ENCODE assay signal across 20 mouse cellular contexts in genomic region chr5:66599888-66600287, GRCm38 (mm10). TPM values are rescaled to one million over a fixed set of nuclear protein-coding genes. Genes with fewer than 3 reads are reported as not detected.
DNase-seq lines count a peak whose midpoint lies in the region; ATAC-seq lines count a peak whose summit lies in the region.
"Had no signal": no experiment of that assay in that cellular context is flagged by ENCODE, and none has a peak within 500 bp of the region (broad histone marks: within the 10 kb centered on the region; RNA-seq: fewer than 3 reads in every experiment).

No protein-coding gene starts in this region.

- H3K9me3 ChIP-seq in heart, embryonic 13.5 days: peaks cover 5% of the 10 kb centered on the region; the same call in 1 of the 2 replicates
- H3K9me3 ChIP-seq in forebrain, embryonic 16.5 days (ENCODE audit: control insufficient read depth, low read length): no peaks in the 10 kb centered on the region
- H3K9me3 ChIP-seq: forebrain, embryonic 10.5 days; heart, embryonic 15.5 days; hindbrain, embryonic 15.5 days; limb, embryonic 12.5 days; liver, embryonic 12.5 days had no signal

- no peak overlapping the region for H3K4me3 ChIP-seq in heart, embryonic 13.5 days
- no peak overlapping the region for H3K4me3 ChIP-seq in forebrain, embryonic 16.5 days (replicated peaks; ENCODE audit: low read length)
- H3K4me3 ChIP-seq: forebrain, embryonic 10.5 days; gastrocnemius, adult 2 months; heart, embryonic 15.5 days; hindbrain, embryonic 15.5 days; limb, embryonic 12.5 days; liver, embryonic 12.5 days had no signal

- DNase-seq in heart, adult 8-10 months (ENCODE audit: low spot score): no peak
- peak; percentile 91 for DNase-seq in R1 (ENCODE audit: low read depth, low spot score)
- DNase-seq in lung, adult 18-20 months: peak; percentile 44 to 71
- DNase-seq in lung, postnatal 14 days: peak; percentile 47
- no peak for DNase-seq in adrenal gland, adult 18-20 months (ENCODE audit: low spot score in 2 of 2)
- no peak for DNase-seq in layer of hippocampus, adult 11-12 months (ENCODE audit: low spot score)
- DNase-seq: adrenal gland, postnatal 10 days; cerebellum, adult 11 months; gastrocnemius, adult 2 months; heart, postnatal 4 days; thymus, adult 18-20 months had no signal

- no peak overlapping the region for H3K27ac ChIP-seq in heart, embryonic 13.5 days (replicated peaks)
- no peak overlapping the region for H3K27ac ChIP-seq in forebrain, embryonic 16.5 days (ENCODE audit: low read length)
- H3K27ac ChIP-seq: forebrain, embryonic 10.5 days; heart, embryonic 15.5 days; hindbrain, embryonic 15.5 days; limb, embryonic 12.5 days; liver, embryonic 12.5 days had no signal

- no peak for ATAC-seq in heart, embryonic 13.5 days (ENCODE audit: extremely low read depth, insufficient number of reproducible peaks, low FRiP score, low TSS enrichment)
- no peak for ATAC-seq in forebrain, embryonic 16.5 days
- ATAC-seq: CD4-positive, CD25-positive, alpha-beta regulatory T cell, adult 4 months; liver, embryonic 12.5 days had no signal

- H3K9ac ChIP-seq in heart, embryonic 13.5 days: no peak overlapping the region
- no peak overlapping the region for H3K9ac ChIP-seq in forebrain, embryonic 16.5 days (replicated peaks; ENCODE audit: low read depth, low read length)
- H3K9ac ChIP-seq: heart, embryonic 15.5 days; hindbrain, embryonic 15.5 days; limb, embryonic 12.5 days; liver, embryonic 12.5 days had no signal

- H3K4me1 ChIP-seq in heart, embryonic 13.5 days: peaks cover 31% of the 10 kb centered on the region
- H3K4me1 ChIP-seq in forebrain, embryonic 16.5 days (replicated peaks; ENCODE audit: control insufficient read depth, insufficient read depth, low read length): no peaks in the 10 kb centered on the region

- 55% methylated on average over 9 of the region's 9 CpGs for WGBS in heart, embryonic 13.5 days
- 89% methylated on average over 9 of the region's 9 CpGs for WGBS in forebrain, embryonic 16.5 days

- no peaks in the 10 kb centered on the region for H3K36me3 ChIP-seq in heart, embryonic 13.5 days
- H3K36me3 ChIP-seq in forebrain, embryonic 16.5 days (ENCODE audit: control insufficient read depth, insufficient read depth): no peaks in the 10 kb centered on the region
- H3K36me3 ChIP-seq: forebrain, embryonic 10.5 days; heart, embryonic 15.5 days; hindbrain, embryonic 15.5 days; limb, embryonic 12.5 days; liver, embryonic 12.5 days had no signal

- H3K27me3 ChIP-seq in heart, embryonic 13.5 days (replicated peaks): no peaks in the 10 kb centered on the region
- H3K27me3 ChIP-seq in forebrain, embryonic 16.5 days (replicated peaks; ENCODE audit: control insufficient read depth, insufficient read depth, low read length): no peaks in the 10 kb centered on the region
- H3K27me3 ChIP-seq: heart, embryonic 15.5 days; hindbrain, embryonic 15.5 days; limb, embryonic 12.5 days; liver, embryonic 12.5 days had no signal

- H3K4me2 ChIP-seq in heart, embryonic 13.5 days: 0 out of 2 replicates have a peak overlapping the region, but pooled peaks have one; percentile 9
- H3K4me2 ChIP-seq in forebrain, embryonic 16.5 days (ENCODE audit: low read length): no peak overlapping the region
- H3K4me2 ChIP-seq: heart, embryonic 15.5 days; hindbrain, embryonic 15.5 days; limb, embryonic 12.5 days; liver, embryonic 12.5 days; midbrain, embryonic 11.5 days had no signal

RNA-seq across cellular contexts. Expression of gene Apbb2, which starts 18.7 kb away (rescaled TPM):
- polyA plus RNA-seq in heart, embryonic 13.5 days (2015; fragmentation: Nextera tagmentation; extraction: Ambion mirVana): 26.1 and 29.3 TPM in 2 replicates
- total RNA-seq in heart, adult 8-10 months (2022): 10 to 100 TPM; 36.6 to 56.3 (median 46.4) TPM
- polyA plus RNA-seq in forebrain, embryonic 16.5 days (2015; fragmentation: Nextera tagmentation; extraction: Ambion mirVana): 92.2 and 99.1 TPM in 2 replicates
- total RNA-seq in adrenal gland, adult 18-20 months (2021): 10 to 100 TPM; 37.4 to 54.0 TPM

Comparison
In these comparisons a context has a peak if more than half of its experiments do, and no peak if none do; other contexts are left out.
1. DNase-seq: peak in R1 (single experiment), lung, adult 18-20 months (2 of 2) and lung, postnatal 14 days (single experiment); none in heart, adult 8-10 months (single experiment), adrenal gland, adult 18-20 months (0 of 2) and layer of hippocampus, adult 11-12 months (single experiment).